Mouse (Mus musculus) intestine, embryonic 16.5 days (tissue): ENCODE results near the gene Klra4. TPM values are rescaled to one million over a fixed set of nuclear protein-coding genes. Genes with fewer than 3 reads are reported as not detected.

Experiments used
- polyA plus RNA-seq: library from polyadenylated mRNA; unstranded; fragments of >200 nt; fragmentation: Nextera tagmentation; extraction: Ambion mirVana; gene quantifications from 2 replicates; pipeline ENCODE4 v1.2.1, GENCODE M21; 2015

Gene Klra4
- polyA plus RNA-seq, 1 experiment from 2014 or later = not detected

Other genes starting within 250 kb of the Klra4 start
- not detected in 2 replicates for gene Gm17631, start 204.6 kb downstream of the Klra4 start, polyA plus RNA-seq
- gene Klra17, start 190.6 kb downstream of the Klra4 start, polyA plus RNA-seq = not detected in 2 replicates
- not detected in 2 replicates for gene Klra5, start 149.6 kb downstream of the Klra4 start, polyA plus RNA-seq
- gene Klra6, start 40.3 kb downstream of the Klra4 start, polyA plus RNA-seq = not detected in 2 replicates
- not detected in 2 replicates for gene Klra8, start 62.6 kb upstream of the Klra4 start, polyA plus RNA-seq
- not detected in 2 replicates for gene Klra9, start 125.8 kb upstream of the Klra4 start, polyA plus RNA-seq
- gene Klra7, start 166.1 kb upstream of the Klra4 start, polyA plus RNA-seq = not detected in 2 replicates
- not detected in 2 replicates for gene Klra10, start 214.7 kb upstream of the Klra4 start, polyA plus RNA-seq